Mouse (Mus musculus): ENCODE data around the gene Pam.
A peak's percentile ranks its signal among the peaks of the same experiment; 100 is the strongest.

Gene Pam

GRCm38 (mm10) chr1:98079640-98080039 is 15.8 kb downstream of the Pam start:
- no peak for ATAC-seq (ENCODE audit: low TSS enrichment)

GRCm38 (mm10) chr1:98078735-98079134 is 16.7 kb downstream of the Pam start:
- peak; percentile 64 for ATAC-seq (ENCODE audit: low TSS enrichment)

GRCm38 (mm10) chr1:98073826-98074225 is 21.6 kb downstream of the Pam start:
- no peak for ATAC-seq (ENCODE audit: low TSS enrichment)

- no peak for ATAC-seq (ENCODE audit: low TSS enrichment)
Measured at GRCm38 (mm10) chr1:98073127-98073526, 22.3 kb downstream of the Pam start.

- ATAC-seq (ENCODE audit: low TSS enrichment) = 0 out of 2 replicates have a peak, but pooled peaks have one; percentile 50
Measured at GRCm38 (mm10) chr1:98072045-98072444, 23.4 kb downstream of the Pam start.

- ATAC-seq (ENCODE audit: low TSS enrichment) = no peak
Measured at GRCm38 (mm10) chr1:98071436-98071835, 24.0 kb downstream of the Pam start.

- no peak for ATAC-seq (ENCODE audit: low TSS enrichment)
Measured at GRCm38 (mm10) chr1:98070743-98071325, 24.6 kb downstream of the Pam start.

- no peak for ATAC-seq (ENCODE audit: low TSS enrichment)
Measured at GRCm38 (mm10) chr1:98068177-98068576, 27.3 kb downstream of the Pam start.

GRCm38 (mm10) chr1:98062074-98062473 is 33.4 kb downstream of the Pam start:
- ATAC-seq (ENCODE audit: low TSS enrichment) = no peak

GRCm38 (mm10) chr1:98059401-98059800 is 36.0 kb downstream of the Pam start:
- ATAC-seq (ENCODE audit: low TSS enrichment) = no peak

GRCm38 (mm10) chr1:98056996-98057945 is 38.2 kb downstream of the Pam start:
- ATAC-seq (ENCODE audit: low TSS enrichment) = no peak

- ATAC-seq (ENCODE audit: low TSS enrichment) = peak; percentile 74
Measured at GRCm38 (mm10) chr1:98056277-98056676, 39.2 kb downstream of the Pam start.

GRCm38 (mm10) chr1:98055591-98055990 is 39.9 kb downstream of the Pam start:
- ATAC-seq (ENCODE audit: low TSS enrichment) = no peak

- no peak for ATAC-seq (ENCODE audit: low TSS enrichment)
Measured at GRCm38 (mm10) chr1:98053994-98054393, 41.5 kb downstream of the Pam start.

- no peak for ATAC-seq (ENCODE audit: low TSS enrichment)
Measured at GRCm38 (mm10) chr1:98053447-98053846, 42.0 kb downstream of the Pam start.

GRCm38 (mm10) chr1:98052775-98053174 is 42.7 kb downstream of the Pam start:
- ATAC-seq (ENCODE audit: low TSS enrichment) = no peak

- no peak for ATAC-seq (ENCODE audit: low TSS enrichment)
Measured at GRCm38 (mm10) chr1:98051039-98051438, 44.4 kb downstream of the Pam start.

- no peak for ATAC-seq (ENCODE audit: low TSS enrichment)
Measured at GRCm38 (mm10) chr1:98049756-98050155, 45.7 kb downstream of the Pam start.

- 0 out of 2 replicates have a peak, but pooled peaks have one; percentile 3 for ATAC-seq (ENCODE audit: low TSS enrichment)
Measured at GRCm38 (mm10) chr1:98048218-98048801, 47.1 kb downstream of the Pam start.

GRCm38 (mm10) chr1:98047284-98048217 is 47.9 kb downstream of the Pam start:
- peak; percentile 98 for ATAC-seq (ENCODE audit: low TSS enrichment)

- no peak for ATAC-seq (ENCODE audit: low TSS enrichment)
Measured at GRCm38 (mm10) chr1:98042425-98042824, 53.0 kb downstream of the Pam start.

GRCm38 (mm10) chr1:98038252-98038651 is 57.2 kb downstream of the Pam start:
- no peak for ATAC-seq (ENCODE audit: low TSS enrichment)

Data from frontal cortex, adult (tissue).